Mouse (Mus musculus) forebrain, postnatal 0 days (tissue): ENCODE measurements around the gene Duoxa1. TPM values are rescaled to one million over a fixed set of nuclear protein-coding genes. Genes with fewer than 3 reads are reported as not detected.

Experiments used
- ATAC-seq: fragments of 200-750 bp; cut with Nextera tagmentation; 2 replicates; pipeline ENCODE4 v1.8.0; 2017; ENCODE audit warnings: mild to moderate bottlenecking, moderate library complexity
- DNase-seq: peaks from one replicate; pipeline ENCODE4 v3.0.0-alpha.2; 2015
- H3K27ac ChIP-seq: fragments of 300-500 bp; sonication (generic); 2 replicates; pipeline ENCODE4 v1.5.1; 2014; ENCODE audit warnings: low read depth, mild to moderate bottlenecking, antibody characterized with exemption, low read length, moderate library complexity, mixed read lengths
- H3K27me3 ChIP-seq: fragments of 300-500 bp; sonication (generic); 2 replicates; pipeline ENCODE4 v1.6.1; 2014; ENCODE audit warnings: mild to moderate bottlenecking, low read length, mixed read lengths; ENCODE audit not compliant: insufficient read depth
- H3K36me3 ChIP-seq: fragments of 300-500 bp; sonication (generic); 2 replicates; pipeline ENCODE4 v1.6.1; 2014; ENCODE audit warnings: mild to moderate bottlenecking, moderate library complexity; ENCODE audit not compliant: insufficient read depth
- H3K4me1 ChIP-seq: fragments of 300-500 bp; sonication (generic); 2 replicates; pipeline ENCODE4 v1.6.1; 2014; ENCODE audit warnings: antibody characterized with exemption; ENCODE audit not compliant: insufficient read depth
- H3K4me2 ChIP-seq: fragments of 300-500 bp; sonication (generic); 2 replicates; pipeline ENCODE4 v1.6.1; 2014; ENCODE audit warnings: low read depth, mild to moderate bottlenecking, moderate library complexity
- H3K4me3 ChIP-seq: fragments of 300-500 bp; sonication (generic); 2 replicates; pipeline ENCODE4 v1.5.1; 2014; ENCODE audit warnings: low read depth, low read length, mixed read lengths
- H3K9ac ChIP-seq: fragments of 300-500 bp; sonication (generic); 2 replicates; pipeline ENCODE4 v1.6.1; 2014; ENCODE audit warnings: mild to moderate bottlenecking
- H3K9me3 ChIP-seq: fragments of 300-500 bp; sonication (generic); 2 replicates; pipeline ENCODE4 v1.6.1; 2016; ENCODE audit warnings: low read length
- CTCF ChIP-seq: sonication (generic); IDR thresholded peaks from 2 replicates; pipeline ENCODE4 v1.5.1; 2016; ENCODE audit warnings: antibody characterized with exemption, control low read depth, low read depth
- WGBS: fragments of 180-500 bp; shearing (Covaris S2); extraction: QIAGEN DNeasy Blood & Tissue Kit; methylation state at CpG from one replicate; pipeline ENCODE4 v1.1.7; 2014; 5-methylcytosine and 5-hydroxymethylcytosine counted together
- polyA plus RNA-seq: library from polyadenylated mRNA; unstranded; fragments of >200 nt; fragmentation: Nextera tagmentation; extraction: Ambion mirVana; gene quantifications from 2 replicates; pipeline ENCODE4 v1.2.1, GENCODE M21; 2015
- total RNA-seq: library from RNA; depleted of rRNA; stranded (reverse); fragments of >200 nt; gene quantifications from 2 replicates; pipeline ENCODE4 v1.2.3, GENCODE M21; 2014

The Duoxa1 gene
- total and polyA plus RNA-seq, 2 experiments from 2014 or later, result 0.10 to 0.46 TPM

DNA sequence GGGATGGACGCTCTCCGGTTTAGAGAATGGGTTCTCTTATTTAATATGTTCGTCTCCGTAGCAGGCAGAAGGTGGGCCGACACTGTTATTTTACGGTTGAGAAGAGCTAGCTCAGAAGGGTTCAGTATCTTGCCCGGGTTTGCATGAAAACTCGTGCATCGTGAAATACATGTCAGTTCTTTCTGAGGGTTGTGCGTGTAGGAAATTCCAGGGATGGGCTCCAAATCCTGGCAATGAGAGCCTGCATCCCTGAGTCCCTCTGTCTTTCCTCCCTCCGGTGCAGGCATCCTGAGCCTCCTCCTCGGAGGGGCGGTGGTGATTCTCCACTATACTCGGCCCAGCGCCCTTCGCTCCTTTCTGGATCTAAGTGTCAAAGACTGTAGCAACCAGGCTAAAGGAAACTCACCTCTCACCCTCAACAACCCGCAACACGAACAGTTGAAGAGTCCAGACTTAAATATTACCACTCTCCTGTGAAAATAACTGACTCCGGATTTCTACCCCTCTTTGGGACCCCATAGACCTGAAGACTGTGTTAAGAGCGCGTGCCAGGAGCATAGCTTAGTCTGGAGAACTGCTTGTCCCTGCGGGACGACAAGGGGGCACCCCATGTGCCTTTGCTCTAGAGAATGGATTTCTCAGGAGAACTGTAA, 11.5 kb downstream of the Duoxa1 start:
- peak overlapping the region; percentile 92 for H3K4me2 ChIP-seq
- peak overlapping the region; percentile 47 for H3K4me3 ChIP-seq
- WGBS, result 4% methylated on average over 23 of the region's 23 CpGs
- no peak for TF ChIP-seq CTCF
- peaks cover 39% of the 10 kb centered on the region for H3K27me3 ChIP-seq
- no peak for ATAC-seq
- H3K27ac ChIP-seq, result no peak overlapping the region
- peak overlapping the region; percentile 49 for H3K9ac ChIP-seq
- no peak for DNase-seq
- H3K4me1 ChIP-seq, result peaks cover 19% of the 10 kb centered on the region
- H3K9me3 ChIP-seq, result no peaks in the 10 kb centered on the region
- H3K36me3 ChIP-seq, result no peaks in the 10 kb centered on the region

DNA sequence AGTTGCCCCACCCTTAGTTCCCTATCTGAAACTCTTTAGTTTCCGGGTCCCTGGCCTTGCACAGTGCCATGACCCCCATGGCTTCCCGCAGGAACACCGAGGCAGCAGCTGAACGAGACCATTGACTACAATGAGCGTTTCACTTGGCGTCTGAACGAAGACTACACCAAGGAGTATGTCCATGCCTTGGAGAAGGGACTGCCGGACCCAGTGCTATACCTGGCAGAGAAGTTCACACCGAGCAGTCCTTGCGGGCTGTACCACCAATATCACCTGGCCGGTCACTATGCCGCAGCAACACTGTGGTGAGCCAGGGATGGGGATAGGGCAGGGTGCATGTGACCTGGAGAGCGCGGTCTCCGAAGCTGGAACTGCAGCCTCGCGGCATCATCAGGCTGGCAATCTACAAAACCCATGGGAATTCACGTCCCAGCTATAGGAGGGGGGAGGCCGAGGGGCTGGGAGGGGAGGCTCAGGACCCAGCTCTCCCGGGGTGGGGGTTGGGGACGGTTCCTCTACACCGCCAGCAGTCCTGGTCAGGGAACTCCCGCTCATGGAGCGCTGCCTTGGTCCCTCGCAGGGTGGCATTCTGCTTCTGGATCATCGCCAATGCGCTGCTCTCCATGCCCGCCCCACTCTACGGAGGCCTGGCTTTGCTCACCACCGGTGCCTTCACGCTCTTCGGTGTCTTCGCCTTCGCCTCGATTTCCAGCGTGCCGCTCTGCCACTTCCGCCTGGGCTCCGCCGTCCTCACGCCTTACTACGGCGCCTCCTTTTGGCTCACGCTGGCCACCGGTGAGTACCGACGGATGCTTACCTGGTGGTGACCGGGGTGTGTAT, 12.2 kb downstream of the Duoxa1 start:
- no peak for TF ChIP-seq CTCF
- peak overlapping the region; percentile 49 for H3K9ac ChIP-seq
- H3K4me1 ChIP-seq, result peaks cover 19% of the 10 kb centered on the region
- under 1% methylated on average over 48 of the region's 48 CpGs for WGBS
- H3K27ac ChIP-seq, result no peak overlapping the region
- H3K27me3 ChIP-seq, result peaks cover 42% of the 10 kb centered on the region
- peak overlapping the region; percentile 92 for H3K4me2 ChIP-seq
- peak overlapping the region; percentile 47 for H3K4me3 ChIP-seq
- H3K9me3 ChIP-seq, result no peaks in the 10 kb centered on the region
- H3K36me3 ChIP-seq, result no peaks in the 10 kb centered on the region
- ATAC-seq (peak; percentile 53), DNase-seq (peak; percentile 72)

DNA sequence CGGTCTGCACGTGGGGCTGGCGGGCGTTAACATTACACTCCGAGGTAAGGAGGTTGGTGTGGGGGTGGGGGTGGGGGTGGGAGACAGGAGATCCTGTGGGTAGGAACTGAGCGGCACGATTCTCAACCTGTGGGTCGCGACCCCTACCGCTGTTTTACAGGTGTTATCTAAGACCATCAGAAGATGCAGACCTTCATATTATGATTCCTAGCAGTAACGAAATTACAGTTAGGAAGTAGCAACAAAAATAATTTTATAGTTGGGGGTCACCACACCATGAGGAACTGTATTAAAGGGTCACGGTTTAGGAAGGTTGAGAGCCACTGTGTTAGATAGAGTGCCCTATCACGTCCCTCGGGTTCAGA, 12.9 kb downstream of the Duoxa1 start:
- H3K4me1 ChIP-seq, result peaks cover 19% of the 10 kb centered on the region
- peak overlapping the region; percentile 47; the same call in 1 of the 2 replicates for H3K4me3 ChIP-seq
- peaks cover 42% of the 10 kb centered on the region for H3K27me3 ChIP-seq
- H3K36me3 ChIP-seq, result no peaks in the 10 kb centered on the region
- no peak overlapping the region for H3K27ac ChIP-seq
- no peak overlapping the region for H3K9ac ChIP-seq
- no peak for TF ChIP-seq CTCF
- ATAC-seq (no peak), DNase-seq (no peak)
- 3% methylated on average over 14 of the region's 14 CpGs for WGBS
- no peaks in the 10 kb centered on the region for H3K9me3 ChIP-seq
- peak overlapping the region; percentile 92 for H3K4me2 ChIP-seq

DNA sequence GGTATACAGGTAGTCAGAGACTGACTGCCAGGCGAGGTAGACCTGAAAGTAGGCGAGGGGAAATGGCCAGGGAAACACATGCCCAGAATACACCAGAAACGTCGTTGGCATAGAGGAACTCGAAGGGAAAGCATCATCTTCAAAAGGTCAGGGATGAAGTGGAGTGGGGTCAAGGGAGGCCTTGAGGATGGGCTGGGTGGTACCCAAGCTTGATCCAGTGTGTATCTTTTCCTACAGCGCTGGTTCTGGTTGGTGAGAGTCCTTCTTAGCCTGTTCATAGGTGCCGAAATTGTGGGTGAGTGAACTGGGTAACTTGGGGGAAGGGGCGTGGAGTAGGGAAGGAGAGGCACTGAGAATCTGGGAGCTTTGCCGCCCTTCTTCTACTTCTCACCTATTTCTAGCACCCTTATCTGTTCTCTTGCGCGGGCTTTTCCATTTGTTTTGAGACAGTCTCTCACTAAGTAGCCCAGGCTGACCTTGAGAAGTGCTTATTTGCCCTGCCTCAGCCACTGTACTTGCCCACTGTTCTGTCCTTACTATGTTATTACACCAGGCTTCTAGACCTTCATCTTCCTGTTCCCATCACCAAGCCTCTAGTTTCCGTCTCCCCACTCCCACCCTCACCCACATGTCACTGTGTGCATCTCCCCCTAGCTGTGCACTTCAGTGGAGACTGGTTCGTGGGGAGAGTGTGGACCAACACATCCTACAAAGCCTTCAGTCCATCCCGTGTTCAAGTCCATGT, 13.4 kb downstream of the Duoxa1 start:
- DNase-seq, result no peak
- TF ChIP-seq CTCF, result no peak
- H3K9ac ChIP-seq, result no peak overlapping the region
- ATAC-seq, result no peak
- H3K4me1 ChIP-seq, result peaks cover 19% of the 10 kb centered on the region
- H3K27me3 ChIP-seq, result peaks cover 42% of the 10 kb centered on the region
- H3K4me2 ChIP-seq, result peak overlapping the region; percentile 92; the same call in 1 of the 2 replicates
- WGBS, result 10% methylated on average over 14 of the region's 14 CpGs
- H3K4me3 ChIP-seq, result no peak overlapping the region
- no peaks in the 10 kb centered on the region for H3K9me3 ChIP-seq
- no peak overlapping the region for H3K27ac ChIP-seq
- H3K36me3 ChIP-seq, result no peaks in the 10 kb centered on the region

DNA sequence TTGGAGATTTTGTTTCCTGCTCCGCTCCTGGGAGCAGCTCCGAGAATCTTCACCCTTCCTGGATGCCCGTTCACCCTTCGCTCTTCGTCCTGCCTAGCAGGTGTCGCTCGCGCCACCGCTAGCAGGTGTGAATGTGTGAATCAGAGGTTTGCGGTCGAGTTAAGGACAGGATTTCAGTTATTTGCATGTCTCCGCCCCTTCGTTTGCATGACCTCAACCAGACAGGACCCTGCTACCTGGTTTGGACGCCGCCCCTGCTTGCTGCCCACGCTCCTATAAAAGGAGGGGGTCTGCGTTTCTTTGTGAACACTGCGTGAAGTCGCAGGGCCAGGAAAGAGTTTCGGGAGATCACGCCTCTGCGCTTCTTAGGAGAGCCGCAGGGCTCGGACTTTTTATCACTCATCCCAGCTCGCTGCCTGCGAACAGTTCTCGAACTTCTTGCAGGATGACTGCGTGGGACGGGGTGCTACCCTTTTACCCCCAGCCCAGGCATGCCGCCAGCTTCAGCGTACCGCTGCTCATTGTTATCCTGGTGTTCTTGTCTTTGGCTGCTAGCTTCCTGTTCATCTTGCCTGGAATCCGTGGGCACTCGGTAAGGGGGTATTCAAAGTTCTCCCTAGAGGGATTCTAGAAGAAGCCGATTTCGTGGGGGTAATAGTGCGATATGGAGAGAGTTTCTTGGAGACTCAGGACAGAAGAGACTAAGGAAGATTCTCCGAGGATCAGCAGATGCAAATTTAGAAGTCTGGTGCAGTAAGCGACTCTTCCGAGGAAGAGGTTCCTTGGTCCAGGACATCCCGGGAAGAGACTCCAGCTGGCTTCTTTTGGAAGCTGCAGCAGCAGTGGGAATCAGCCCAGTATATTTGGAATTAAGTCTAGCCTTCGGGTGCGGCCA, 14.7 kb downstream of the Duoxa1 start, which contains the start of gene Duoxa2:
Gene Duoxa2, plus strand, starts transcription at position 305 of the 895 bp plus-strand sequence.
- TF ChIP-seq CTCF, result no peak
- Histone ChIP-seq H3K9ac (no peak within 1 kb of the TSS), H3K4me1 (peaks cover 19% of the 10 kb centered on the region), H3K36me3 (no peaks in the 10 kb centered on the region), H3K27me3 (peaks cover 51% of the 10 kb centered on the region), H3K4me2 (peak within 1 kb of the TSS; percentile 36), H3K27ac (no peak within 1 kb of the TSS), H3K4me3 (peak within 1 kb of the TSS; percentile 27), H3K9me3 (no peaks in the 10 kb centered on the region)
- DNase-seq (no peak), ATAC-seq (no peak)
- WGBS, result 3% methylated on average over 43 of the region's 43 CpGs

DNA sequence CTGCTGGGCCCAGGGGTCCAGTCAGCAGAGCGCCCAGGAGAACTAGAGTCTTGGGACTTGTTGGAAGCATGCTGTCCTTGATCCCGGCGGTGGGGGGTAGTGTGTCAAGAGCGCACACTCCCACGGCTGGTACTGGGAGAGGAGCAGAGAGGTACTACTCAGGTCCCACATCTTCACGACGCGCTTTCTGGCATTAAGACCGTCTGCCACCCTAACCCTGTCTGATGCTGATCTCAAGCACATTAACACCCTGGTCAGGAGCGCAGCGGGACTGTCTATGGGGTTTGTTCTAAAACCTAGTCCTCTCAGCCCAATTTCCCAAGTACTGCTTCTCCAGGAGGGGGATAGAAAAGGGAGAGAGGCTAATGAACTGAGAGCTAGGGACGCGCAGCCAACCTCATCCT, 15.4 kb downstream of the Duoxa1 start, which contains the start of gene Duox2:
Gene Duox2, minus strand, starts transcription at position 354 of the 404 bp plus-strand sequence.
- no peak within 1 kb of the TSS for H3K27ac ChIP-seq
- no peaks in the 10 kb centered on the region for H3K36me3 ChIP-seq
- no peak for TF ChIP-seq CTCF
- peak within 1 kb of the TSS; percentile 27 for H3K4me3 ChIP-seq
- no peak within 1 kb of the TSS for H3K9ac ChIP-seq
- H3K4me2 ChIP-seq, result peak within 1 kb of the TSS; percentile 36
- H3K9me3 ChIP-seq, result no peaks in the 10 kb centered on the region
- H3K4me1 ChIP-seq, result peaks cover 19% of the 10 kb centered on the region
- H3K27me3 ChIP-seq, result peaks cover 51% of the 10 kb centered on the region
- 1% methylated on average over 13 of the region's 13 CpGs for WGBS
- DNase-seq, result no peak
- ATAC-seq, result no peak
